Mouse (Mus musculus) myocyte (in vitro differentiated cells): Measurements from ENCODE around the gene Pou2f1. TPM values are rescaled to one million over a fixed set of nuclear protein-coding genes. Genes with fewer than 3 reads are reported as not detected.

Experiments
- H3K27me3 ChIP-seq: one replicate; pipeline ENCODE4 v1.6.1; 2011; ENCODE audit not compliant: control insufficient read depth, insufficient read depth, insufficient read length
- H3K36me3 ChIP-seq: one replicate; pipeline ENCODE4 v1.6.1; 2011; ENCODE audit not compliant: control insufficient read depth, insufficient read depth
- H3K4me2 ChIP-seq: one replicate; pipeline ENCODE4 v1.6.1; 2011; ENCODE audit warnings: low read depth, control low read depth
- H3K4me3 ChIP-seq: one replicate; pipeline ENCODE4 v1.5.1; 2011; ENCODE audit warnings: mild to moderate bottlenecking, control low read depth, moderate library complexity
- H3K79me2 ChIP-seq: one replicate; pipeline ENCODE4 v1.6.1; 2011; ENCODE audit not compliant: control insufficient read depth, insufficient read depth
- H3ac ChIP-seq: one replicate; pipeline ENCODE4 v1.6.1; 2011; ENCODE audit not compliant: control insufficient read depth, insufficient read length
- CEBPB ChIP-seq: IDR thresholded peaks from 2 replicates; pipeline ENCODE4 v1.6.1; 2011; ENCODE audit warnings: mild to moderate bottlenecking, moderate library complexity; ENCODE audit not compliant: poor library complexity, insufficient read depth, severe bottlenecking
- E2F4 ChIP-seq: IDR thresholded peaks from one replicate; pipeline ENCODE4 v1.6.1; 2011; ENCODE audit warnings: mild to moderate bottlenecking, control low read depth, moderate library complexity; ENCODE audit not compliant: insufficient read depth
- MAX ChIP-seq: IDR thresholded peaks from one replicate; pipeline ENCODE4 v1.6.1; 2011; ENCODE audit warnings: low read depth, mild to moderate bottlenecking, control low read depth
- MYOD1 ChIP-seq, 3 experiments: IDR thresholded peaks; one replicate each; pipeline ENCODE4 v1.6.1; 2011; ENCODE audit warnings: control low read depth in 2 of 3, low read depth in 2 of 3, mild to moderate bottlenecking in 2 of 3, moderate library complexity in 1 of 3; ENCODE audit not compliant: insufficient read length in 2 of 3, control insufficient read depth in 1 of 3
- MYOG ChIP-seq, 3 experiments: IDR thresholded peaks; one replicate each; pipeline ENCODE4 v1.6.1; 2011; ENCODE audit warnings: control low read depth in 2 of 3, low read depth in 2 of 3, mild to moderate bottlenecking in 2 of 3; ENCODE audit not compliant: insufficient read length in 2 of 3, control insufficient read depth in 1 of 3, insufficient read depth in 1 of 3
- POLR2A ChIP-seq: IDR thresholded peaks from one replicate; pipeline ENCODE4 v1.6.1; 2011; ENCODE audit warnings: low read depth, mild to moderate bottlenecking, control low read depth, moderate library complexity; ENCODE audit not compliant: insufficient read length
- POLR2AphosphoS2 ChIP-seq: IDR thresholded peaks from one replicate; pipeline ENCODE4 v1.6.1; 2011; ENCODE audit warnings: low read depth, control low read depth; ENCODE audit not compliant: insufficient read length
- REST ChIP-seq: IDR thresholded peaks from one replicate; pipeline ENCODE4 v1.6.1; 2011; ENCODE audit warnings: mild to moderate bottlenecking, control low read depth, moderate library complexity; ENCODE audit not compliant: insufficient read depth, insufficient read length
- SRF ChIP-seq: IDR thresholded peaks from one replicate; pipeline ENCODE4 v1.6.1; 2011; ENCODE audit warnings: low read depth; ENCODE audit not compliant: control insufficient read depth, insufficient read length
- TCF12 ChIP-seq: IDR thresholded peaks from one replicate; pipeline ENCODE4 v1.6.1; 2011; ENCODE audit warnings: mild to moderate bottlenecking, control low read depth; ENCODE audit not compliant: poor library complexity, insufficient read depth, severe bottlenecking
- TCF3 ChIP-seq: IDR thresholded peaks from one replicate; pipeline ENCODE4 v1.6.1; 2011; ENCODE audit warnings: low read depth, control low read depth; ENCODE audit not compliant: insufficient read length
- USF1 ChIP-seq: IDR thresholded peaks from one replicate; pipeline ENCODE4 v1.6.1; 2011; ENCODE audit warnings: low read depth, mild to moderate bottlenecking, control low read depth, moderate library complexity
- polyA plus RNA-seq: library from polyadenylated mRNA; unstranded; fragments of >200 nt; fragmentation: generic; extraction: Trizol; gene quantifications from one replicate; pipeline ENCODE4 v1.2.1, GENCODE M21; 2012; ENCODE audit warnings: missing spikeins

Gene Pou2f1
- polyA plus RNA-seq: 2.1 TPM

GRCm38 (mm10) chr1:166002520-166003155 is at the start of gene Pou2f1:
TSS of gene Pou2f1 (minus strand) at chr1:166002678.
- no peak for TF ChIP-seq TCF3
- no peak for TF ChIP-seq REST
- no peak for TF ChIP-seq MAX
- TF ChIP-seq POLR2A: peak; percentile 71
- peak; percentile 62 for TF ChIP-seq POLR2AphosphoS2
- no peak for TF ChIP-seq TCF12
- peak in 1 of 3 experiments; percentile 23 for TF ChIP-seq MYOG (IDR thresholded peaks at IDR 0.05; ENCODE audit: control insufficient read depth in 1 of 3, insufficient read depth in 1 of 3, insufficient read length in 2 of 3, low read depth in 2 of 3)
- no peak for TF ChIP-seq MYOD1 (IDR thresholded peaks at IDR 0.05; ENCODE audit: control insufficient read depth in 1 of 3, insufficient read length in 2 of 3, low read depth in 2 of 3)
- TF ChIP-seq USF1: no peak
- TF ChIP-seq CEBPB: no peak
- TF ChIP-seq SRF: no peak
- TF ChIP-seq E2F4: no peak

GRCm38 (mm10) chr1:166049046-166049827 is 46.8 kb upstream of the Pou2f1 start:
- Histone ChIP-seq H3K36me3 (no peaks in the 10 kb centered on the region), H3K4me3 (peak overlapping the region; percentile 51), H3ac (peak overlapping the region; percentile 6), H3K27me3 (no peaks in the 10 kb centered on the region), H3K79me2 (no peaks in the 10 kb centered on the region), H3K4me2 (peak overlapping the region; percentile 98)
- peak in 1 of 3 experiments; percentile 8 for TF ChIP-seq MYOG (IDR thresholded peaks at IDR 0.05; ENCODE audit: control insufficient read depth in 1 of 3, insufficient read depth in 1 of 3, insufficient read length in 2 of 3, low read depth in 2 of 3)
- TF ChIP-seq SRF: no peak

More at GRCm38 (mm10) chr1:166002520-166003155, at the start of gene Pou2f1:
- no peaks in the 10 kb centered on the region for H3K36me3 ChIP-seq
- H3K79me2 ChIP-seq: peaks cover 39% of the 10 kb centered on the region
- H3ac ChIP-seq: peak within 1 kb of the TSS; percentile 86
- H3K27me3 ChIP-seq: no peaks in the 10 kb centered on the region
- H3K4me3 ChIP-seq: peak within 1 kb of the TSS; percentile 52
- H3K4me2 ChIP-seq: peak within 1 kb of the TSS; percentile 97

- H3K4me2 ChIP-seq: peak overlapping the region; percentile 98
- H3ac ChIP-seq: peak overlapping the region; percentile 6
- H3K27me3 ChIP-seq: no peaks in the 10 kb centered on the region
- no peaks in the 10 kb centered on the region for H3K79me2 ChIP-seq
- H3K36me3 ChIP-seq: no peaks in the 10 kb centered on the region
- H3K4me3 ChIP-seq: peak overlapping the region; percentile 51
- TF ChIP-seq TCF12 (no peak), POLR2A (peak; percentile 47), USF1 (peak; percentile 61)
These were observed 45.9 kb upstream of the Pou2f1 start for GRCm38 (mm10) chr1:166048230-166048911.

DNA sequence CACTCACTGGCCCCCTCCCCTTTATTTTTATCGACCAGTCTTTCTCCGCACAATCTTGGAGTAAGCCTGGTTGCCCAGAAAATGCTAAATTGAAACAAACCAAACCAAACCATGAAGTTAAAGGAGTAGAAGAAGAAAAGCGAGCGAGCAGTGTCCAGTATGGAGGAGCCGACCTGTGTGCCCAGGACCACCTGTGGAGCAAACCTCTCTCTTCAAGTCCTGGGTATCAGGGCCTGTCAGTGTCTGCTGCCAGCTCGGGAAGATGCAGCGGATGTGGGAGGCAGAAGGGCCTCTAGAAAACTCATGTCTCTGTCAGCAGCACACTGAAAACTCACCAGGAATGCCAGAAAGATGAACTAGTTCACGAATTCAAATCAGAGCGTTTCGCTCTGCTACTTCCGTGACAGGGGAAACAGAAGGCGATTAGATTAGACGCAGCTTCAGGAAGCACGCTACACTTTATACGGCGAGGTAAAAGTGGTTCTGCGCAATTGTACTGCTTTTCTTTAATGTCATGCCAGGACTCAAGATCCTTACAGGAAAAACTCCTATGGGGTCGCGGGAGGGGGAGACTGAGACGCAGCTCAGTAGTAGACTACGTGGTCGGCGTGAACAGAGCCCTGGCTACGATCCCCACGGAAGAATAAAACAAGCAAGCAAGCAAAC is 45.2 kb upstream of the Pou2f1 start:
- Histone ChIP-seq H3K79me2 (no peaks in the 10 kb centered on the region), H3K4me2 (peak overlapping the region; percentile 98), H3K4me3 (peak overlapping the region; percentile 51), H3ac (peak overlapping the region; percentile 6), H3K27me3 (no peaks in the 10 kb centered on the region), H3K36me3 (no peaks in the 10 kb centered on the region)
- TF ChIP-seq POLR2A (no peak), CEBPB (no peak), MAX (no peak), SRF (no peak), TCF12 (no peak), USF1 (no peak), REST (no peak), E2F4 (no peak), MYOD1 (IDR thresholded peaks at IDR 0.05; ENCODE audit: control insufficient read depth in 1 of 3, insufficient read length in 2 of 3, low read depth in 2 of 3) (no peak), TCF3 (no peak), POLR2AphosphoS2 (no peak), MYOG (IDR thresholded peaks at IDR 0.05; ENCODE audit: control insufficient read depth in 1 of 3, insufficient read depth in 1 of 3, insufficient read length in 2 of 3, low read depth in 2 of 3) (no peak)

- no peaks in the 10 kb centered on the region for H3K79me2 ChIP-seq
These were observed 43.4 kb upstream of the Pou2f1 start for GRCm38 (mm10) chr1:166045894-166046197.

More at GRCm38 (mm10) chr1:166045894-166046197, 43.4 kb upstream of the Pou2f1 start:
- TF ChIP-seq TCF12 (no peak), POLR2A (no peak), USF1 (no peak), MYOG (IDR thresholded peaks at IDR 0.05; ENCODE audit: control insufficient read depth in 1 of 3, insufficient read depth in 1 of 3, insufficient read length in 2 of 3, low read depth in 2 of 3) (no peak), CEBPB (no peak), REST (no peak), TCF3 (no peak), MAX (no peak), SRF (no peak), POLR2AphosphoS2 (no peak), E2F4 (no peak)
- Histone ChIP-seq H3K4me2 (peak overlapping the region; percentile 98), H3K36me3 (no peaks in the 10 kb centered on the region), H3K4me3 (no peak overlapping the region), H3ac (no peak overlapping the region), H3K27me3 (no peaks in the 10 kb centered on the region)
